ENCODE assay signal across 8 mouse cellular contexts in genomic region chr14:55592226-55592625, GRCm38 (mm10). TPM values are rescaled to one million over a fixed set of nuclear protein-coding genes. Genes with fewer than 3 reads are reported as not detected.
DNase-seq lines count a peak whose midpoint lies in the region; ATAC-seq and TF ChIP-seq lines count a peak whose summit lies in the region.

No protein-coding gene starts in this region.

- H3K4me2 ChIP-seq in neural tube, embryonic 15.5 days = peak overlapping the region; percentile 95

- H3K4me3 ChIP-seq in thymus, adult 2 months (ENCODE audit: control insufficient read depth, insufficient read depth, low read length) = peak overlapping the region; percentile 70
- peak overlapping the region; percentile 93 for H3K4me3 ChIP-seq in neural tube, embryonic 15.5 days (replicated peaks)

- peak; percentile 45 for DNase-seq in cerebellum, adult 11 months
- no peak for DNase-seq in cerebellum, adult 8-10 months
- DNase-seq in thymus, adult 2 months = no peak
- DNase-seq in thymus, postnatal 36 days = no peak
- peak; percentile 15 to 56 for DNase-seq in kidney, postnatal 25 days
- DNase-seq in thymus, postnatal 14 days = no peak
- no peak for DNase-seq in left cerebral cortex, postnatal 25 days (ENCODE audit: low spot score in 2 of 2)

- 5% methylated on average over 16 of the region's 16 CpGs for WGBS in thymus, adult 2 months
- WGBS in neural tube, embryonic 15.5 days = 6% methylated on average over 16 of the region's 16 CpGs

- TF ChIP-seq CTCF in thymus, adult 2 months (IDR thresholded peaks at IDR 0.05; ENCODE audit: borderline replicate concordance, control insufficient read depth, extremely low read depth, insufficient read depth, low read length, poor library complexity) = no peak

- H3K9ac ChIP-seq in neural tube, embryonic 15.5 days (replicated peaks) = peak overlapping the region; percentile 87

- intact Hi-C loops in left cerebral cortex, postnatal 25 days (cut with DNase I) = loop anchor here (5.0 kb wide), 1 partner anchor 45 kb away; the partner anchor contains the start of genes Gm49378 and Ipo4

- no peaks in the 10 kb centered on the region for H3K9me3 ChIP-seq in neural tube, embryonic 15.5 days (replicated peaks)

- H3K4me1 ChIP-seq in thymus, adult 2 months (replicated peaks; ENCODE audit: control insufficient read depth, insufficient read depth, low read length) = peaks cover 13% of the 10 kb centered on the region
- H3K4me1 ChIP-seq in neural tube, embryonic 15.5 days = peaks cover 39% of the 10 kb centered on the region

- TF ChIP-seq POLR2A in thymus, adult 2 months (IDR thresholded peaks at IDR 0.05; ENCODE audit: control insufficient read depth, extremely low read depth, insufficient read depth, low read length, poor library complexity) = no peak

- peaks cover 23% of the 10 kb centered on the region for H3K36me3 ChIP-seq in thymus, adult 2 months (ENCODE audit: control insufficient read depth, insufficient read depth, low read length)
- H3K36me3 ChIP-seq in neural tube, embryonic 15.5 days = peaks cover 45% of the 10 kb centered on the region

- no peak overlapping the region for H3K27ac ChIP-seq in thymus, adult 2 months (ENCODE audit: control insufficient read depth, insufficient read depth, low read length)
- peak overlapping the region; percentile 92 for H3K27ac ChIP-seq in neural tube, embryonic 15.5 days (replicated peaks)

- no peaks in the 10 kb centered on the region for H3K27me3 ChIP-seq in thymus, adult 2 months (ENCODE audit: control insufficient read depth, insufficient read depth, low read length)
- H3K27me3 ChIP-seq in neural tube, embryonic 15.5 days (replicated peaks) = no peaks in the 10 kb centered on the region

- no peak for ATAC-seq in neural tube, embryonic 15.5 days (ENCODE audit: low FRiP score)

RNA-seq across cellular contexts. Expression of gene Rnf31, which starts 0.7 kb away (rescaled TPM):
- 84.0 and 89.3 TPM in 2 replicates for polyA plus RNA-seq in thymus, adult 2 months (2012; rRNA removed)
- 20.4 and 22.0 TPM in 2 replicates for polyA plus RNA-seq in neural tube, embryonic 15.5 days (2015; fragmentation: Nextera tagmentation; extraction: Ambion mirVana)
- total RNA-seq in left cerebral cortex, postnatal 25 days (2021) = 10 to 100 TPM; 27.6 to 31.7 TPM

RNA-seq across cellular contexts. Expression of gene Psme2, which starts 1.3 kb away (rescaled TPM):
- 98.7 and 104 TPM in 2 replicates for polyA plus RNA-seq in thymus, adult 2 months (2012; rRNA removed)
- polyA plus RNA-seq in neural tube, embryonic 15.5 days (2015; fragmentation: Nextera tagmentation; extraction: Ambion mirVana) = 186 and 246 TPM in 2 replicates
- total RNA-seq in left cerebral cortex, postnatal 25 days (2021) = 10 to 100 TPM; 35.2 to 47.9 TPM

RNA-seq across cellular contexts. Expression of gene Emc9, which starts 7.1 kb away (rescaled TPM):
- polyA plus RNA-seq in thymus, adult 2 months (2012; rRNA removed) = 7.4 and 13.4 TPM in 2 replicates
- 49.3 and 56.2 TPM in 2 replicates for polyA plus RNA-seq in neural tube, embryonic 15.5 days (2015; fragmentation: Nextera tagmentation; extraction: Ambion mirVana)
- total RNA-seq in left cerebral cortex, postnatal 25 days (2021) = 10 to 100 TPM; 38.1 to 41.5 TPM

RNA-seq across cellular contexts. Expression of gene Irf9, which starts 11.1 kb away (rescaled TPM):
- 135 and 162 TPM in 2 replicates for polyA plus RNA-seq in thymus, adult 2 months (2012; rRNA removed)
- 10.4 and 13.2 TPM in 2 replicates for polyA plus RNA-seq in neural tube, embryonic 15.5 days (2015; fragmentation: Nextera tagmentation; extraction: Ambion mirVana)
- 10 to 100 TPM in 1 of 2 experiments, 1 to 10 TPM in 1; 9.9 to 12.3 TPM for total RNA-seq in left cerebral cortex, postnatal 25 days (2021)

RNA-seq across cellular contexts. Expression of gene Psme1, which starts 14.3 kb away (rescaled TPM):
- 129 and 136 TPM in 2 replicates for polyA plus RNA-seq in thymus, adult 2 months (2012; rRNA removed)
- 214 and 228 TPM in 2 replicates for polyA plus RNA-seq in neural tube, embryonic 15.5 days (2015; fragmentation: Nextera tagmentation; extraction: Ambion mirVana)
- 10 to 100 TPM; 39.4 to 45.3 TPM for total RNA-seq in left cerebral cortex, postnatal 25 days (2021)

Comparison
In these comparisons a context has a peak if more than half of its experiments do, and no peak if none do; other contexts are left out.
1. DNase-seq: peak in cerebellum, adult 11 months (single experiment) and kidney, postnatal 25 days (2 of 2); none in cerebellum, adult 8-10 months (single experiment), thymus, adult 2 months (single experiment), thymus, postnatal 36 days (0 of 2), thymus, postnatal 14 days (single experiment) and left cerebral cortex, postnatal 25 days (0 of 2).